Mouse (Mus musculus): ENCODE data around the gene D6Wsu163e. TPM values are rescaled to one million over a fixed set of nuclear protein-coding genes. Genes with fewer than 3 reads are reported as not detected.

D6Wsu163e gene
- polyA plus RNA-seq (2014; fragmentation: Nextera tagmentation; extraction: Ambion mirVana): 13.8 and 16.0 TPM in 2 replicates

GRCm38 (mm10) chr6:126939487-126940171 is at the start of gene D6Wsu163e, which contains the start of gene Rad51ap1:
TSS of gene D6Wsu163e (plus strand) at chr6:126939962.
TSS of gene Rad51ap1 (minus strand) at chr6:126939587.
- under 1% methylated on average over 33 of the region's 33 CpGs for WGBS
- peaks cover 0 to 19% of the 10 kb centered on the region in 2 experiments; a peak in 3 of 4 replicates for H3K4me1 ChIP-seq (ENCODE audit: control insufficient read depth in 2 of 2, insufficient read depth in 2 of 2, low read length in 2 of 2)
- no peaks in the 10 kb centered on the region for H3K27me3 ChIP-seq (ENCODE audit: control insufficient read depth, insufficient read depth, low read length)
- peaks cover 32% of the 10 kb centered on the region for H3K36me3 ChIP-seq (ENCODE audit: control insufficient read depth, insufficient read depth, low read length)
- ATAC-seq (ENCODE audit: insufficient number of reproducible peaks, insufficient read depth, low FRiP score, low read depth): peak; percentile 97
- H3K9ac ChIP-seq (ENCODE audit: low read length): peak within 1 kb of the TSS; percentile 80
- H3K4me2 ChIP-seq (ENCODE audit: low read length): peak within 1 kb of the TSS; percentile 88
- peak within 1 kb of the TSS; percentile 65 to 92 for H3K4me3 ChIP-seq (ENCODE audit: control insufficient read depth in 1 of 2, insufficient read depth in 1 of 2, low read depth in 1 of 2, low read length in 2 of 2)
- H3K27ac ChIP-seq (replicated peaks in 1 of 2; ENCODE audit: control insufficient read depth in 1 of 2, insufficient read depth in 1 of 2, low read depth in 2 of 2, low read length in 2 of 2): peak within 1 kb of the TSS; percentile 50
- no peaks in the 10 kb centered on the region for H3K9me3 ChIP-seq (ENCODE audit: control insufficient read depth, low read length)

DNA sequence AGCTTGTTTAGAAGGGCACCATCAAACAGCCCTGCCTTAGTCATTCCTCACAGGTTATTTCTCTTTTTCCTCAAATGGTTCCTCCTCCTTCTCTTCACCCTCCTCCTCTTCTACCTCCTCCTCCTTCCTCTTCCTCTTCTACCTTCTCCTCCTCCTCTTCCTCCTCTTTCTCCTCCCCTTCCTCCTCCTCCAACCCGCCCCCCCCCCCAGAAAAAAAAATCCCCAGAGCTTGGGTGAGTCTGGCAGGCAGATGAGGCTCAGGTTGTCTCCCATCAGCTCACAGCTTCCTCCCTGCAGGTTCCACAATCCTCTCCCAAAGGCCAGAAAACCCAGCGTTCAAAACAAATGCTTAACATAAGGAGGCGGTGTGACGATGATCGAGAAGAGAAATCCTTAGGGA is 32.4 kb upstream of the D6Wsu163e start:
- Histone ChIP-seq H3K27me3 (ENCODE audit: control insufficient read depth, insufficient read depth, low read length) (no peaks in the 10 kb centered on the region), H3K27ac (replicated peaks in 1 of 2; ENCODE audit: control insufficient read depth in 1 of 2, insufficient read depth in 1 of 2, low read depth in 2 of 2, low read length in 2 of 2) (no peak overlapping the region), H3K4me3 (ENCODE audit: control insufficient read depth in 1 of 2, insufficient read depth in 1 of 2, low read depth in 1 of 2, low read length in 2 of 2) (no peak overlapping the region), H3K36me3 (ENCODE audit: control insufficient read depth, insufficient read depth, low read length) (no peaks in the 10 kb centered on the region), H3K4me1 (ENCODE audit: control insufficient read depth in 2 of 2, insufficient read depth in 2 of 2, low read length in 2 of 2) (no peaks in the 10 kb centered on the region), H3K9ac (ENCODE audit: low read length) (no peak overlapping the region), H3K4me2 (ENCODE audit: low read length) (no peak overlapping the region), H3K9me3 (ENCODE audit: control insufficient read depth, low read length) (no peaks in the 10 kb centered on the region)
- WGBS: 58% methylated on average over 4 of the region's 5 CpGs
- ATAC-seq (ENCODE audit: insufficient number of reproducible peaks, insufficient read depth, low FRiP score, low read depth): no peak

DNA sequence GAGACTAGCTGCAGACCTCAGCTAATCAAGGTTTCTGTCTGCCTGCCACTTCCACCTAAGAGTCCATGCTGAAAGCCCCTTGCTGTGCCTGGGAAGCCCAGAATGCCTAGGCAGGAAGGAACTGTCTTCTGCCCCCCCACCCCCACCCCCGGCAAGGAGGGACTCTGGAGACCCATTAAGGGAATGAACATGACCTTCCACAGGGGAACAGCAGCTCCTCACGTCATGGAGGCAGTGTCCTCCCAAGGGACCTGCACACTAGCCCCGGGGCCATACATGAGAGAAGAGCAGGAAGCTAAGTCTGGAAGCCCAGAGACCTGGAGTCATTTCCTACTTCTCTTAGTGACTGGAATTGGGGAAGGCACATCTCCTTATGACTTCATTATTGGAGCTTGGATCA is 31.9 kb upstream of the D6Wsu163e start:
- ATAC-seq (ENCODE audit: insufficient number of reproducible peaks, insufficient read depth, low FRiP score, low read depth): no peak
- no peak overlapping the region for H3K4me2 ChIP-seq (ENCODE audit: low read length)
- H3K36me3 ChIP-seq (ENCODE audit: control insufficient read depth, insufficient read depth, low read length): no peaks in the 10 kb centered on the region
- H3K27me3 ChIP-seq (ENCODE audit: control insufficient read depth, insufficient read depth, low read length): no peaks in the 10 kb centered on the region
- H3K9me3 ChIP-seq (ENCODE audit: control insufficient read depth, low read length): no peaks in the 10 kb centered on the region
- no peak overlapping the region for H3K27ac ChIP-seq (replicated peaks in 1 of 2; ENCODE audit: control insufficient read depth in 1 of 2, insufficient read depth in 1 of 2, low read depth in 2 of 2, low read length in 2 of 2)
- H3K9ac ChIP-seq (ENCODE audit: low read length): no peak overlapping the region
- WGBS: 30% methylated on average over 3 of the region's 3 CpGs
- H3K4me1 ChIP-seq (ENCODE audit: control insufficient read depth in 2 of 2, insufficient read depth in 2 of 2, low read length in 2 of 2): no peaks in the 10 kb centered on the region
- no peak overlapping the region for H3K4me3 ChIP-seq (ENCODE audit: control insufficient read depth in 1 of 2, insufficient read depth in 1 of 2, low read depth in 1 of 2, low read length in 2 of 2)

DNA sequence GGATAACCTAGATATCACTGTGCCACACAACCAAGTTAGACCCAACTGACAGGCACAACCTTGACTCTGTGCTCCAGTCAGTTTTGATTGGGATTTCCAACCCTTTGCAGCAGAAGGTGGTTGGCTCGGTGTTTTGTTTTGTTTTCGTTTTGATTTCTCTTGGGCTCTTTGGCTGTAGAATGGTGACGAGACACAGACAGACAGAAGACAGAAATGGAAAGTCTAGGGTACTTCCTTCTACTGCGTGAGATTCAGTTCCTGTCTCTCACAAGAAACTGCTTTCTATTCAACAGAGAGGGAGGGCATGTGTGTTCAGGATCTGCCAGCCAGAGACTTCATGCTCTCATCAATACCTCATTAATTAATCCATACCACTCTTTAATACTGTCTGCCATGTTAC is 29.0 kb upstream of the D6Wsu163e start:
- no peak overlapping the region for H3K4me2 ChIP-seq (ENCODE audit: low read length)
- no peak for ATAC-seq (ENCODE audit: insufficient number of reproducible peaks, insufficient read depth, low FRiP score, low read depth)
- H3K27ac ChIP-seq (replicated peaks in 1 of 2; ENCODE audit: control insufficient read depth in 1 of 2, insufficient read depth in 1 of 2, low read depth in 2 of 2, low read length in 2 of 2): no peak overlapping the region
- no peaks in the 10 kb centered on the region for H3K27me3 ChIP-seq (ENCODE audit: control insufficient read depth, insufficient read depth, low read length)
- WGBS: 42% methylated on average over 4 of the region's 4 CpGs
- no peaks in the 10 kb centered on the region for H3K4me1 ChIP-seq (ENCODE audit: control insufficient read depth in 2 of 2, insufficient read depth in 2 of 2, low read length in 2 of 2)
- H3K9ac ChIP-seq (ENCODE audit: low read length): no peak overlapping the region
- no peaks in the 10 kb centered on the region for H3K36me3 ChIP-seq (ENCODE audit: control insufficient read depth, insufficient read depth, low read length)
- H3K4me3 ChIP-seq (ENCODE audit: control insufficient read depth in 1 of 2, insufficient read depth in 1 of 2, low read depth in 1 of 2, low read length in 2 of 2): no peak overlapping the region
- no peaks in the 10 kb centered on the region for H3K9me3 ChIP-seq (ENCODE audit: control insufficient read depth, low read length)

DNA sequence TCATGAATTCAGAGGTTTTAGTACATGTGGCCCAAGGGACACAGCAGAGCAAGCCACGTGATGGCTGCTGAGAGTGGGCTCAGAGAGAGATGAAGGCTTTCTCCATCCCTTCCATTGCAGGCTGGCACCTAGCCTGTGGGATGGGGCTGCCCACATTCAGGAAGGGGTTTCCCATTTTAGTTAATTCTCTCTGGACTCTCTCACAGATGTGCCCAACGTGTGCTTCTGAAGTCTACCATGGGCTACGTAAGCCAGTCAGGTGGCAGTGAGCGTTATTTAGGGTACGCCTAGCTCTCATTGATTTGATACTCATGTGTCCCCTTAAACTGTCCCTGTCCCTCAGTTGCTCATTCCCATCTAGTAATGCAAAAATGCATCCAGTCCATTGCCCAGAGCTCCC is 24.8 kb upstream of the D6Wsu163e start:
- H3K4me2 ChIP-seq (ENCODE audit: low read length): no peak overlapping the region
- no peak overlapping the region for H3K9ac ChIP-seq (ENCODE audit: low read length)
- ATAC-seq (ENCODE audit: insufficient number of reproducible peaks, insufficient read depth, low FRiP score, low read depth): no peak
- H3K9me3 ChIP-seq (ENCODE audit: control insufficient read depth, low read length): no peaks in the 10 kb centered on the region
- 76% methylated on average over 5 of the region's 5 CpGs for whole genome bisulfite sequencing
- H3K4me3 ChIP-seq (ENCODE audit: control insufficient read depth in 1 of 2, insufficient read depth in 1 of 2, low read depth in 1 of 2, low read length in 2 of 2): no peak overlapping the region
- H3K36me3 ChIP-seq (ENCODE audit: control insufficient read depth, insufficient read depth, low read length): no peaks in the 10 kb centered on the region
- no peaks in the 10 kb centered on the region for H3K4me1 ChIP-seq (ENCODE audit: control insufficient read depth in 2 of 2, insufficient read depth in 2 of 2, low read length in 2 of 2)
- no peak overlapping the region for H3K27ac ChIP-seq (replicated peaks in 1 of 2; ENCODE audit: control insufficient read depth in 1 of 2, insufficient read depth in 1 of 2, low read depth in 2 of 2, low read length in 2 of 2)
- H3K27me3 ChIP-seq (ENCODE audit: control insufficient read depth, insufficient read depth, low read length): no peaks in the 10 kb centered on the region

- H3K4me3 ChIP-seq (ENCODE audit: control insufficient read depth in 1 of 2, insufficient read depth in 1 of 2, low read depth in 1 of 2, low read length in 2 of 2): peak within 1 kb of the TSS; percentile 28 to 37
- H3K4me2 ChIP-seq (ENCODE audit: low read length): peak within 1 kb of the TSS; percentile 53
- H3K9me3 ChIP-seq (ENCODE audit: control insufficient read depth, low read length): no peaks in the 10 kb centered on the region
- ATAC-seq (ENCODE audit: insufficient number of reproducible peaks, insufficient read depth, low FRiP score, low read depth): no peak; the same call in 1 of the 2 replicates
- peak within 1 kb of the TSS; percentile 41; the same call in 1 of the 2 replicates for H3K9ac ChIP-seq (ENCODE audit: low read length)
- 10% methylated on average over 21 of the region's 21 CpGs for WGBS
- H3K27ac ChIP-seq (replicated peaks in 1 of 2; ENCODE audit: control insufficient read depth in 1 of 2, insufficient read depth in 1 of 2, low read depth in 2 of 2, low read length in 2 of 2): no peak within 1 kb of the TSS
- peaks cover 5 to 6% of the 10 kb centered on the region in 2 experiments; a peak in 3 of 4 replicates for H3K4me1 ChIP-seq (ENCODE audit: control insufficient read depth in 2 of 2, insufficient read depth in 2 of 2, low read length in 2 of 2)
- H3K36me3 ChIP-seq (ENCODE audit: control insufficient read depth, insufficient read depth, low read length): peaks cover 41% of the 10 kb centered on the region
- H3K27me3 ChIP-seq (ENCODE audit: control insufficient read depth, insufficient read depth, low read length): no peaks in the 10 kb centered on the region
Observed at GRCm38 (mm10) chr6:126921111-126921881, 18.5 kb upstream of the D6Wsu163e start, which contains the start of gene Dyrk4. TSS of gene Dyrk4 (minus strand) at chr6:126921839.

DNA sequence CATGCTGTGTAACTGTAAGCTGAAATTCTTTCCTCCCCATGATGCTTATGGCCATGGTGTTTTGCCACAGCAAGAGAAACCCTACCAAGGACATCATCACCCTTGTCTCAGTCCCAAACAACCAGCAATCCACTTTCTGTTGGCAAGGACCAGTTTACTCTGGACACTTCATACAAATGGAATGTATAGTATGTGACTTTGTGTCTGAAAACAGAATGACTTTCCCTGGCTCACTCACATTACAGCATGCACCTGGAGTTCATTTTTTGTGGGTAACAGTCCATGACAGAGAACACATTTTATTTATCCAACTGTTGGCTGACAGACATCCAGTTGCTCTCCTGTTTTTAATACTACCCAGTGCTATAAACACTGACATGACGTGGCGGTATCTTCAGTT is 6.9 kb upstream of the D6Wsu163e start:
- Histone ChIP-seq H3K4me1 (ENCODE audit: control insufficient read depth in 2 of 2, insufficient read depth in 2 of 2, low read length in 2 of 2) (no peaks in the 10 kb centered on the region), H3K9me3 (ENCODE audit: control insufficient read depth, low read length) (no peaks in the 10 kb centered on the region), H3K4me2 (ENCODE audit: low read length) (no peak overlapping the region), H3K36me3 (ENCODE audit: control insufficient read depth, insufficient read depth, low read length) (peaks cover 65% of the 10 kb centered on the region), H3K4me3 (ENCODE audit: control insufficient read depth in 1 of 2, insufficient read depth in 1 of 2, low read depth in 1 of 2, low read length in 2 of 2) (no peak overlapping the region), H3K27me3 (ENCODE audit: control insufficient read depth, insufficient read depth, low read length) (no peaks in the 10 kb centered on the region), H3K27ac (replicated peaks in 1 of 2; ENCODE audit: control insufficient read depth in 1 of 2, insufficient read depth in 1 of 2, low read depth in 2 of 2, low read length in 2 of 2) (no peak overlapping the region), H3K9ac (ENCODE audit: low read length) (no peak overlapping the region)
- ATAC-seq (ENCODE audit: insufficient number of reproducible peaks, insufficient read depth, low FRiP score, low read depth): no peak
- WGBS: 83% methylated on average over 2 of the region's 2 CpGs

Measured in heart, embryonic 14.5 days (tissue).